Mouse (Mus musculus) left cerebral cortex, adult 11 months (tissue): ENCODE results near the gene Mettl7b.
A peak's percentile ranks its signal among the peaks of the same experiment; 100 is the strongest.

Experiments
- DNase-seq: peaks from one replicate; pipeline ENCODE4 v3.0.0; 2022; ENCODE audit warnings: low spot score

Mettl7b gene

GRCm38 (mm10) chr10:128919203-128919631 lies 41.6 kb downstream of the Mettl7b start:
- DNase-seq = no peak

GRCm38 (mm10) chr10:128918246-128918645 lies 42.5 kb downstream of the Mettl7b start:
- no peak for DNase-seq

DNA sequence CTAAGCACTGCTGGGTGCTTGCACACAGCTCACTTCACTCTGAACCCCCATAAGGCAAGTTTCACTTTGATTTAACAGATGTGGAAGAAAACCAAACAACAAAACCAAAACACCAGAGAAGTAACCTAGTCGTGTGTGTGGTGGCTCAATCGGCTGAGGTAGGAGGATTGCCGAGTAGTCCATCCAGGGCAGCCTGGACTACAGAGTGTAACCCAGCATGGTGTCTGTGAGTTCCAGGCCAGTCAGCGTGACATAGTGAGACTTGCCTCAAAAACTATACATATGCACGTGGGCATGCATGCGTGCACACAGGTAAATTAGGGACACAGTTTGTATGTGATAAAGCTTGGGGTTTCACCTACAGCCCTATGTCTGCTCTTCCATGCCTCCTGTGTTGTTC lies 43.4 kb downstream of the Mettl7b start:
- DNase-seq = no peak

GRCm38 (mm10) chr10:128916665-128917064 lies 44.1 kb downstream of the Mettl7b start:
- no peak for DNase-seq

DNA sequence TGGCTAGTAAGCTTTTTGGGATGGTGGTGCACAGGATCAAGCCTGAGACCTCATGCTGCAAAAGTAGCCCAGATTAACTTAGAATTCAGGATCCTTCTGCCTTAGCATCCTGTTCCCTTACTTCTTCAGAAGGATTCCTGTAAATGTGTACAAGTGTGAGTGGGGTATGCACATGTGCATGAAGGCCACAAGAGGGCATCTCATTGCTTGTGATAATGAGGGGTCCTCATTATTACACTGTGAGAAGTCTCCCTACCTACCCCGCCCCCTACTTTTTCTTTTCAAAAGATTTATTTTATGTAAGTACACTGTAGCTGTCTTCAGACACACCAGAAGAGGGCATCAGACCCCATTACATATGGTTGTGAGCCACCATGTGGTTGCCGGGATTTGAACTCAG lies 45.2 kb downstream of the Mettl7b start:
- DNase-seq = no peak

DNA sequence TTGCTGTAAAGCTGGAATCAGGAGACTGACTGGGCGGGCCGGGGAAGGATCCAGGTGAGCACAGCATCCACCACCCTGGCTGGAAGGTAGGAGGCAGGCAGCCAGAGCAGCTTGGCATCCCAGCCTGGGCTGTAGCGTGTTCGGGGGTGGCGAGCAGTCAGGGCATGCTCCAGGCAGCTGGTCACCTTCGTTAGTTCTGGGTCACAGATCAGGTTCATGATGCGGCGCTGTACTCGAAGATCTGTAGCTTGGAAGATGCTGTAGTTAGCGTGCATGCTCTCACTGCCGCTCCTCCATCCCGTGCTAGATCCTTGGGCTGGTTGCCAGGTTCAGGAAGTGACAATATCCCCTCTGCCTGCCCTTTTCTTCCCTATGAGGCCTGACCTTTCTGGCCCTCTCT lies 47.1 kb downstream of the Mettl7b start:
- DNase-seq = no peak

GRCm38 (mm10) chr10:128913219-128913618 lies 47.6 kb downstream of the Mettl7b start:
- peak; percentile 85 for DNase-seq

DNA sequence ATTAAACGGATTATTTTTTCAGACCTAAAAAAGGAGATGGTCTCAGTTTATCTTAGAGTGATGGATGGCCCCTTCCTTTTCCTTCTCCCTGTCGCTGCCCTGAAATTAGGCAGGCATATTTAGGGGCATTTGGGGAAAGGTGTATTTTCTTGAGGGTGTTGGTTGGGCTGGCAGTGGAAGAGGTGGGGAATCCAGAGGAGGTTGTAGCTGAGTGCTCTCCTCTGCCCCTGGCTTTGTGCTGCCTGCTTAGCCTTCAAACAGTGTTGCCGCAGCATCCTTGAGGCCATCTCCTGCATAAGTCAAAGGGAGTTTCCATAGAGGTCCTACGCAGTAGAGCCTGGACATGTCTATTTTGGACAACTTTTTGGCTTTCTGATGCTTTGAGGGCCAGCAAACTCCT lies 48.0 kb downstream of the Mettl7b start:
- DNase-seq = no peak

DNA sequence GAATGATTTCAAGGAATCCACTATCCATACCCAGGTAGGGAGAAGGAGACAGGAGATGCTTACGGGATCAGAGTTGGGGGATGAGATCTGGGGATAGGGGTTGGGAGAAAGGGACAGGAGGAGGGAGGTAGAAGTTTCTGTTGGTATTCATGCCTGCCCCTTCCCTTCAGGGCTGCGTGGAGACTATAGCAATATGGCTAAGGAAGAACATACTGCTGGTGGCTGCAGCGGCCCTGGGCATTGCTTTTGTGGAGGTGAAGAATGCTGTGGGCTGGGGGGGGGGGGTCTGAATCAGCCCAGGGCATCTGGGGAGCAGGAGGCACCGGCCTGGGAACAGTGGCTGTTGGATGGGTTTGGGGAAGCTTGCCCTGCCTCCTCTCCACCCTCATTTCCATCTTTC lies 48.5 kb downstream of the Mettl7b start:
- no peak for DNase-seq

DNA sequence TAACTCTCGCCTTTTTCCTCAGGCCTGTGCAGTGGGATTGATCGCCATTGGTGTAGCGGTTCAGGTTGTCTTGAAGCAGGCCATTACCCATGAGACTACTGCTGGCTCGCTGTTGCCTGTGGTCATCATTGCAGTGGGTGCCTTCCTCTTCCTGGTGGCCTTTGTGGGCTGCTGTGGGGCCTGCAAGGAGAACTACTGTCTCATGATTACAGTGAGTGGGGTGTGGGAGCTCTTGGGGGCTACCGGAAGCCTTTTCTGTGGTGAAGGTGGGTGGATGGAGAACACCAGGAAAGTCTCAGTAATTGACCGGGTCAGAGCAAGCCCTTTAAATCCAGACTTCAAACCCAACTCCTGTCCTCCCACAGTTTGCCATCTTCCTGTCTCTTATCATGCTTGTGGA lies 49.4 kb downstream of the Mettl7b start:
- no peak for DNase-seq

- DNase-seq = no peak
Measured at GRCm38 (mm10) chr10:128910066-128910841, 50.5 kb downstream of the Mettl7b start.

- DNase-seq = peak; percentile 78
Measured at GRCm38 (mm10) chr10:128909567-128910028, 51.2 kb downstream of the Mettl7b start.

- DNase-seq = no peak
Measured at GRCm38 (mm10) chr10:128908778-128909448, 51.9 kb downstream of the Mettl7b start.
